ENCODE assay signal across 8 mouse cellular contexts in the genomic region with DNA sequence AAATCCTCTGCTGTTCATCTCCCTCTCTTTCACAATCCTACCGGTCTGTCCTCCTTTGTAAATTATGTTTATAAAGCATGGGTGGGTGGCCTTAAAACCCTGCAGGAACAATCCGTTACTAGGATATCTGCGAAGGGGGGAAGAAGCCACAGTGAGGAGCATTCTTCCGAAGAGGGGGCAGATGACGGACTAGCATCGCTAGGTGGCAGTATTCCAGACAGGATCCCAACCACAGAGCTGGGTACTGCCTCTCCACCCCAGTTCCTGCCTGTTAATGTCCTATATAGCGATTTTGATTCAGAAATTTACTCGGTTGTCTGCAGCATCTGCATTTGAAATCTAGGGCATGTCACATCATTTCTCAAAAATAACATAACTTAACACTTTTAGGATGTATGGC.
A peak's percentile ranks its signal among the peaks of the same experiment; 100 is the strongest.
DNase-seq lines count a peak whose midpoint lies in the region; ATAC-seq lines count a peak whose summit lies in the region.

No protein-coding gene starts in this region.

- H3K4me3 ChIP-seq in forebrain, embryonic 16.5 days (replicated peaks; ENCODE audit: low read length) = no peak overlapping the region
- no peak overlapping the region for H3K4me3 ChIP-seq in hindbrain, embryonic 13.5 days

- no peaks in the 10 kb centered on the region for H3K27me3 ChIP-seq in forebrain, embryonic 16.5 days (replicated peaks; ENCODE audit: control insufficient read depth, insufficient read depth, low read length)
- H3K27me3 ChIP-seq in hindbrain, embryonic 13.5 days = no peaks in the 10 kb centered on the region

- no peak overlapping the region for H3K4me2 ChIP-seq in forebrain, embryonic 16.5 days (ENCODE audit: low read length)
- H3K4me2 ChIP-seq in hindbrain, embryonic 13.5 days = no peak overlapping the region

- H3K27ac ChIP-seq in forebrain, embryonic 16.5 days (ENCODE audit: low read length) = no peak overlapping the region
- H3K27ac ChIP-seq in hindbrain, embryonic 13.5 days = no peak overlapping the region

- ATAC-seq in forebrain, embryonic 16.5 days = peak; percentile 75
- 0 out of 2 replicates have a peak, but pooled peaks have one; percentile 76 for ATAC-seq in hindbrain, embryonic 13.5 days (ENCODE audit: low FRiP score)
- ATAC-seq in megakaryocyte, adult 5-6 weeks (ENCODE audit: poor library complexity, severe bottlenecking) = peak; percentile 100

- no peak overlapping the region for H3K9ac ChIP-seq in forebrain, embryonic 16.5 days (replicated peaks; ENCODE audit: low read depth, low read length)
- no peak overlapping the region for H3K9ac ChIP-seq in hindbrain, embryonic 13.5 days

- 9% methylated on average over 8 of the region's 8 CpGs for WGBS in forebrain, embryonic 16.5 days
- WGBS in hindbrain, embryonic 13.5 days = 12% methylated on average over 8 of the region's 8 CpGs

- DNase-seq in MN1 (ENCODE audit: low spot score) = peak; percentile 37
- DNase-seq in c-Kit-positive CD71-positive TER-119-positive erythroid progenitor cells, embryonic 14.5 days (ENCODE audit: low spot score) = peak; percentile 20
- DNase-seq in layer of hippocampus, postnatal 36 days = peak; percentile 55 to 59
- DNase-seq in right cerebral cortex, postnatal 14 days = peak; percentile 64
- no peak for DNase-seq in adipocyte (ENCODE audit: low spot score)

- H3K4me1 ChIP-seq in forebrain, embryonic 16.5 days (replicated peaks; ENCODE audit: control insufficient read depth, insufficient read depth, low read length) = no peaks in the 10 kb centered on the region
- H3K4me1 ChIP-seq in hindbrain, embryonic 13.5 days (replicated peaks) = no peaks in the 10 kb centered on the region

- no peaks in the 10 kb centered on the region for H3K36me3 ChIP-seq in forebrain, embryonic 16.5 days (ENCODE audit: control insufficient read depth, insufficient read depth)
- no peaks in the 10 kb centered on the region for H3K36me3 ChIP-seq in hindbrain, embryonic 13.5 days

- no peaks in the 10 kb centered on the region for H3K9me3 ChIP-seq in forebrain, embryonic 16.5 days (ENCODE audit: control insufficient read depth, low read length)
- H3K9me3 ChIP-seq in hindbrain, embryonic 13.5 days = no peaks in the 10 kb centered on the region
